Mouse (Mus musculus) brown adipose tissue, adult 24 weeks (tissue): ENCODE measurements around the gene Col9a3. TPM values are rescaled to one million over a fixed set of nuclear protein-coding genes. Genes with fewer than 3 reads are reported as not detected.

Experiments
- H3K27ac ChIP-seq: fragments of 200-500 bp; replicated peaks from 2 replicates; pipeline ENCODE4 v1.5.1; 2012; ENCODE audit warnings: low read depth, mild to moderate bottlenecking, low read length
- H3K4me1 ChIP-seq: fragments of 200-500 bp; 2 replicates; pipeline ENCODE4 v1.6.1; 2012; ENCODE audit warnings: low read length, mixed read lengths; ENCODE audit not compliant: control insufficient read depth, insufficient read depth, insufficient read length
- H3K4me3 ChIP-seq: fragments of 200-500 bp; 2 replicates; pipeline ENCODE4 v1.5.1; 2012; ENCODE audit warnings: low read depth, mild to moderate bottlenecking, low read length, moderate library complexity; ENCODE audit not compliant: insufficient read depth
- polyA plus RNA-seq: library from polyadenylated mRNA; stranded (reverse); fragments of >200 nt; gene quantifications from 2 replicates; pipeline ENCODE4 v1.2.4, GENCODE M21; 2012; ENCODE audit not compliant: missing spikeins, insufficient read depth, insufficient read length

The Col9a3 gene
- polyA plus RNA-seq, 1 experiment = not detected

DNA sequence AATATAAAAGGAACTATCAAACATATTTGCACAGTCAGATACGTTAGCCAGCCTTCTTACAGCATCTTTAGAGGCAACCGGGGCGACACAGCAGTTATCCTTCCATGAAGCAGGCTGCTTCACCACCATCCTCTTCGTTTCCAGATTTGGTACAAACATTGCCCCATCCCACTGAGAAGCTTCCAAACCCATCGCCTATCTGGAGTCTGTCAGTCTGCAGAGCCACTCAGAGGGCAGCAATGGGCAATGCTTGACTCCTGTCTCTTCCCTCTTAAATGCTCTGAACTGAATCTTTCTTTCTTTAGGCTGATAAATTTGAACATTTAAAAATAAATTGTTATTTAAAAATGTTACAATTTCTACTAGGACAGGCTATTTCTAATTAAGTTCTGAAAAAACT is 60.8 kb downstream of the Col9a3 start:
- Histone ChIP-seq H3K27ac (no peak overlapping the region), H3K4me3 (no peak overlapping the region), H3K4me1 (peaks cover 2% of the 10 kb centered on the region)

DNA sequence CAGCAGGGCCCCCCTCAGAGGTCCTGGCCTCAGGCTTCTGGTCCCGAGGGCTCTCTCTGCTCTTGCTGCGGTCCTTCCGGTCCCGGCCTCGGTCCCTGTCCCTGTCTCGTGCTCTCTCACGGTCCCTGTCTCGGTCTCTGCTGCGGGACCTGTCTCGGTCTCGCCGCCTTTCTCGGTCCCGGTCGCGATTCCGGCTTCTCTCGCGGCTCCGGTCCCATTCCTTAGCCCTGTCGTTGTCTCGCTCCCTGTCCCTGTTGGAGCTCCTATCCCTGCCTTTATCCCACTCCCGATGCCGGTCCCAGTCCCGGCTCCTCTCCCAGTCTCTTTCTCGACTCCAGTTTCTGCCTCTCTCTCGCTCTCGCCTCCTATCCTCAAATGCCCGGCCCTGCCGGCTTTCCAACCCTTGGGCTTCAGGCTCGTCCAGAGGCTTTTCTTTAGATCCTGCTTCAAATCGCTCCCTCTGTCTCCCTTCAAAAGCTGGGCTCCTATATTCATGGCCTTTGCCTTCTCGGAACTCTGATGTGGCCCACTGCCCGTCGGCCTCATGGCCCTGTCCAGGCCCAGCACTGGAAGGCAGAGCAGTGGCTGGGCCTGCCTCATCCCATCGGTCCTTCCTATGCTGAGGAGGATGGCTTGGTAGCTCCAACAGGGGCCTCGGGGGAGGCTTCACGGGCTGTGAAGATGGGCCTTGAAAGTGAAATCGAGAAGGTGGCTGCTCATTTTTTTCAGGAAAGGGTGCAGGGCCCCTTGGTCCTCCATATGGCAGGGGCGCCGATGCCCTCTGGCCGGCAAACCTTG is 62.0 kb downstream of the Col9a3 start:
- no peak overlapping the region for H3K27ac ChIP-seq
- peak overlapping the region; percentile 4; the same call in 1 of the 2 replicates for H3K4me3 ChIP-seq

GRCm38 (mm10) chr2:180660521-180660920 is 62.9 kb downstream of the Col9a3 start:
- H3K4me1 ChIP-seq = peaks cover 2% of the 10 kb centered on the region

More for the DNA sequence above, 62.0 kb downstream of the Col9a3 start:
- peaks cover 2% of the 10 kb centered on the region for H3K4me1 ChIP-seq

GRCm38 (mm10) chr2:180662008-180662407 is 64.4 kb downstream of the Col9a3 start:
- Histone ChIP-seq H3K4me3 (no peak overlapping the region), H3K27ac (no peak overlapping the region), H3K4me1 (peaks cover 2% of the 10 kb centered on the region)

More at GRCm38 (mm10) chr2:180660521-180660920, 62.9 kb downstream of the Col9a3 start:
- Histone ChIP-seq H3K4me3 (no peak overlapping the region), H3K27ac (no peak overlapping the region)

Other genes with a start within 250 kb of the Col9a3 start
- gene Slco4a1, start 141.5 kb upstream of the Col9a3 start, polyA plus RNA-seq = 0.46 and 1.8 TPM in 2 replicates
- not detected in 2 replicates for gene Ntsr1, start 97.8 kb upstream of the Col9a3 start, polyA plus RNA-seq
- 8.1 and 10.4 TPM in 2 replicates for gene Mrgbp, start 16.5 kb upstream of the Col9a3 start, polyA plus RNA-seq
- 17.9 and 19.9 TPM in 2 replicates for gene Ogfr, start 8.5 kb upstream of the Col9a3 start, polyA plus RNA-seq
- not detected in 2 replicates for gene Tcfl5, start 44.9 kb downstream of the Col9a3 start, polyA plus RNA-seq
- gene Dido1, start 112.2 kb downstream of the Col9a3 start, polyA plus RNA-seq = 13.6 and 15.3 TPM in 2 replicates
- gene Gid8, start 112.3 kb downstream of the Col9a3 start, polyA plus RNA-seq = 40.1 and 72.7 TPM in 2 replicates
- not detected in 2 replicates for gene Slc17a9, start 127.5 kb downstream of the Col9a3 start, polyA plus RNA-seq
- not detected in 2 replicates for gene Bhlhe23, start 179.1 kb downstream of the Col9a3 start, polyA plus RNA-seq